Mouse (Mus musculus) T-helper 1 cell (primary cell): ENCODE results near the gene Jmjd1c.

Source experiments
- in situ Hi-C: fragments of 300-600 bp; cut with MboI, MseI; formaldehyde crosslinking; loops from one replicate; pipeline ENCODE4 v1.15.1; 2025; ENCODE audit warnings: high pct_unique_total_duplicates

Jmjd1c gene

GRCm38 (mm10) chr10:67221284-67221683 is 125.4 kb downstream of the Jmjd1c start:
- in situ Hi-C loops = no loop called here

GRCm38 (mm10) chr10:67223942-67224341 is 128.0 kb downstream of the Jmjd1c start:
- in situ Hi-C loops = no loop called here

GRCm38 (mm10) chr10:67225528-67225927 is 129.6 kb downstream of the Jmjd1c start:
- in situ Hi-C loops = no loop called here

- in situ Hi-C loops = no loop called here
Measured at GRCm38 (mm10) chr10:67226109-67226508, 130.2 kb downstream of the Jmjd1c start.

- in situ Hi-C loops = no loop called here
Measured at GRCm38 (mm10) chr10:67226543-67226942, 130.6 kb downstream of the Jmjd1c start.

- in situ Hi-C loops = no loop called here
Measured at GRCm38 (mm10) chr10:67230439-67230838, 134.5 kb downstream of the Jmjd1c start.

- in situ Hi-C loops = no loop called here
Measured at GRCm38 (mm10) chr10:67247145-67247544, 151.2 kb downstream of the Jmjd1c start.

GRCm38 (mm10) chr10:67249486-67249885 is 153.6 kb downstream of the Jmjd1c start:
- in situ Hi-C loops = no loop called here

GRCm38 (mm10) chr10:67250846-67251245 is 154.9 kb downstream of the Jmjd1c start:
- in situ Hi-C loops = no loop called here

GRCm38 (mm10) chr10:67252353-67252752 is 156.4 kb downstream of the Jmjd1c start:
- in situ Hi-C loops = no loop called here

GRCm38 (mm10) chr10:67253115-67253514 is 157.2 kb downstream of the Jmjd1c start:
- in situ Hi-C loops = no loop called here

GRCm38 (mm10) chr10:67264852-67265251 is 168.9 kb downstream of the Jmjd1c start:
- in situ Hi-C loops = no loop called here

GRCm38 (mm10) chr10:67275916-67276315 is 180.0 kb downstream of the Jmjd1c start:
- in situ Hi-C loops = no loop called here

GRCm38 (mm10) chr10:67281852-67282251 is 185.9 kb downstream of the Jmjd1c start:
- in situ Hi-C loops = no loop called here

GRCm38 (mm10) chr10:67282531-67282930 is 186.6 kb downstream of the Jmjd1c start:
- in situ Hi-C loops = no loop called here

- in situ Hi-C loops = no loop called here
Measured at GRCm38 (mm10) chr10:67283516-67283915, 187.6 kb downstream of the Jmjd1c start.

GRCm38 (mm10) chr10:67284311-67284710 is 188.4 kb downstream of the Jmjd1c start:
- in situ Hi-C loops = no loop called here

GRCm38 (mm10) chr10:67284761-67285175 is 188.8 kb downstream of the Jmjd1c start:
- in situ Hi-C loops = no loop called here

GRCm38 (mm10) chr10:67285176-67285814 is 189.4 kb downstream of the Jmjd1c start, which contains the start of gene Nrbf2:
Gene Nrbf2 (minus strand): TSS chr10:67285305.
- in situ Hi-C loops = no loop called here

- in situ Hi-C loops = no loop called here
Measured at GRCm38 (mm10) chr10:67287877-67288276, 192.0 kb downstream of the Jmjd1c start.

- in situ Hi-C loops = no loop called here
Measured at GRCm38 (mm10) chr10:67290622-67291021, 194.7 kb downstream of the Jmjd1c start.

- in situ Hi-C loops = no loop called here
Measured at GRCm38 (mm10) chr10:67291087-67291486, 195.2 kb downstream of the Jmjd1c start.

GRCm38 (mm10) chr10:67295331-67295730 is 199.4 kb downstream of the Jmjd1c start:
- in situ Hi-C loops = no loop called here

- in situ Hi-C loops = no loop called here
Measured at GRCm38 (mm10) chr10:67295938-67296466, 200.1 kb downstream of the Jmjd1c start.
